Mouse (Mus musculus) intestine, postnatal 0 days (tissue): ENCODE measurements at regions not wholly inside any gene's neighbourhood (a gene's known extent, or its start where the extent isn't known, plus 50 kb on each side); places are given as distances from the start of the nearest gene placed in this dataset.
A peak's percentile ranks its signal among the peaks of the same experiment; 100 is the strongest.

Experiments used
- ATAC-seq: fragments of 200-750 bp; cut with Nextera tagmentation; 2 replicates; pipeline ENCODE4 v1.8.0; 2017; ENCODE audit warnings: mild to moderate bottlenecking, moderate TSS enrichment, moderate library complexity
- H3K27ac ChIP-seq: fragments of 300-500 bp; sonication (generic); 2 replicates; pipeline ENCODE4 v1.5.1; 2014; ENCODE audit warnings: mild to moderate bottlenecking, low read depth, low read length, moderate library complexity
- H3K27me3 ChIP-seq: fragments of 300-500 bp; sonication (generic); replicated peaks from 2 replicates; pipeline ENCODE4 v1.6.1; 2014; ENCODE audit warnings: low read length, mixed read lengths; ENCODE audit not compliant: control insufficient read depth, insufficient read depth
- H3K36me3 ChIP-seq: fragments of 300-500 bp; sonication (generic); 2 replicates; pipeline ENCODE4 v1.6.1; 2014; ENCODE audit warnings: mild to moderate bottlenecking, moderate library complexity; ENCODE audit not compliant: control insufficient read depth, insufficient read depth
- H3K4me1 ChIP-seq: fragments of 300-500 bp; sonication (generic); replicated peaks from 2 replicates; pipeline ENCODE4 v1.6.1; 2014; ENCODE audit warnings: antibody characterized with exemption, low read length, mixed read lengths; ENCODE audit not compliant: control insufficient read depth, insufficient read depth
- H3K4me2 ChIP-seq: fragments of 300-500 bp; sonication (generic); replicated peaks from 2 replicates; pipeline ENCODE4 v1.6.1; 2014; ENCODE audit warnings: low read depth, mild to moderate bottlenecking, moderate library complexity
- H3K4me3 ChIP-seq: fragments of 300-500 bp; sonication (generic); 2 replicates; pipeline ENCODE4 v1.5.1; 2014; ENCODE audit warnings: low read depth, low read length
- H3K9ac ChIP-seq: fragments of 300-500 bp; sonication (generic); 2 replicates; pipeline ENCODE4 v1.6.1; 2014; ENCODE audit warnings: mild to moderate bottlenecking, low read depth, low read length
- H3K9me3 ChIP-seq: fragments of 300-500 bp; sonication (generic); 2 replicates; pipeline ENCODE4 v1.6.1; 2016; ENCODE audit warnings: mixed run types; ENCODE audit not compliant: control insufficient read depth
- CTCF ChIP-seq: sonication (generic); IDR thresholded peaks from 2 replicates; pipeline ENCODE4 v1.5.1; 2016; ENCODE audit warnings: low read depth, mild to moderate bottlenecking, control low read depth, antibody characterized with exemption, moderate library complexity
- WGBS: fragments of 180-500 bp; shearing (Covaris S2); extraction: QIAGEN DNeasy Blood & Tissue Kit; methylation state at CpG from one replicate; pipeline ENCODE4 v1.1.7; 2014; 5-methylcytosine and 5-hydroxymethylcytosine counted together

- TF ChIP-seq CTCF, result no peak
- H3K27ac ChIP-seq, result no peak overlapping the region
- H3K4me1 ChIP-seq, result no peaks in the 10 kb centered on the region
- no peak overlapping the region for H3K4me3 ChIP-seq
- H3K9ac ChIP-seq, result no peak overlapping the region
- H3K4me2 ChIP-seq, result no peak overlapping the region
- no peaks in the 10 kb centered on the region for H3K27me3 ChIP-seq
- H3K9me3 ChIP-seq, result no peaks in the 10 kb centered on the region
- no peaks in the 10 kb centered on the region for H3K36me3 ChIP-seq
- no peak for ATAC-seq
- WGBS, result 60% methylated on average over 12 of the region's 12 CpGs
Measured at GRCm38 (mm10) chr12:112405781-112406213, 83.5 kb upstream of the A530016L24Rik start.

DNA sequence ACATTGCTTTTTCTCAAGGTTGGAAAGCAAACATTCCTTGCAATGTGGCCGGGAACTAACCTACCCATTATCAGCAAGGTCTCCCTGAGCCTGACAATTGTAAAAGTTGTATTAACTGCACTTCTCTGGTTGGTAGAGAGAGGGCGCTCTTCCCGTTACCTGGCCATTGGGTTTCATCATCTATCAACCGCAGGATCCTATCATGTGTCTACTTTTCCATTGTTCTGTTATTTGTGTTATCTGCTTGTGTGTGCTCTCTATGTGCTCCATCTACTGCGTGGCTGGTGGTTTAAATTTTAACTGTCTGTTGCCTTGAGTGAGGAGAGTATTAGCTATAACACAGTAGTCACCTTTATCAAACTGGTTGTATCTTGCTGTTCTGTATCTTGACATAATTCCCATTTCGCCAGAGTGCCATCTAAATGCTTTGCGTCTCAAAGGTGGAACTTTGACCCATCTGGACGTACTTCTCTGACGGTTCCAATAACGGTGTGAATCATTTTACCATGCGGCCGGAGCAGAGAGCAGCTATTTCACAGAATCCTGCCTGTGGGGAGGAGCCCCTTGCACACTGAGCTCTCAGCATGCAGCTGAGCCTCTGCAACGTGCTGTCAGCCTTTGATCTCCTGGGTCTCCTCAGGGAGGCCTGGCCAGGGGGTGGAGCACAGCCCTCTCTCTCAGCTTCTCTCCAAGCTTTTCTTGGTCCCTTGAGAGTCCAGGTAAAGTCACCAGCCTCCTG lies 77.5 kb upstream of the A530016L24Rik start:
- no peak overlapping the region for H3K27ac ChIP-seq
- peak; percentile 47 for ATAC-seq

GRCm38 (mm10) chr12:112412351-112412697 lies 76.9 kb upstream of the A530016L24Rik start:
- Histone ChIP-seq H3K4me2 (no peak overlapping the region), H3K36me3 (no peaks in the 10 kb centered on the region), H3K4me1 (peaks cover 4% of the 10 kb centered on the region; the same call in 1 of the 2 replicates), H3K4me3 (no peak overlapping the region), H3K27ac (no peak overlapping the region), H3K27me3 (no peaks in the 10 kb centered on the region), H3K9me3 (no peaks in the 10 kb centered on the region), H3K9ac (no peak overlapping the region)
- WGBS, result 33% methylated on average over 2 of the region's 2 CpGs
- TF ChIP-seq CTCF, result no peak
- ATAC-seq, result peak; percentile 25; the same call in 1 of the 2 replicates

More for the DNA sequence above, 77.5 kb upstream of the A530016L24Rik start:
- no peaks in the 10 kb centered on the region for H3K27me3 ChIP-seq
- H3K9ac ChIP-seq, result no peak overlapping the region
- no peaks in the 10 kb centered on the region for H3K9me3 ChIP-seq
- H3K4me1 ChIP-seq, result peaks cover 4% of the 10 kb centered on the region; the same call in 1 of the 2 replicates
- H3K36me3 ChIP-seq, result no peaks in the 10 kb centered on the region
- no peak overlapping the region for H3K4me3 ChIP-seq
- peak overlapping the region; percentile 30; the same call in 1 of the 2 replicates for H3K4me2 ChIP-seq
- WGBS, result 6% methylated on average over 13 of the region's 13 CpGs
- peak; percentile 81 for TF ChIP-seq CTCF

DNA sequence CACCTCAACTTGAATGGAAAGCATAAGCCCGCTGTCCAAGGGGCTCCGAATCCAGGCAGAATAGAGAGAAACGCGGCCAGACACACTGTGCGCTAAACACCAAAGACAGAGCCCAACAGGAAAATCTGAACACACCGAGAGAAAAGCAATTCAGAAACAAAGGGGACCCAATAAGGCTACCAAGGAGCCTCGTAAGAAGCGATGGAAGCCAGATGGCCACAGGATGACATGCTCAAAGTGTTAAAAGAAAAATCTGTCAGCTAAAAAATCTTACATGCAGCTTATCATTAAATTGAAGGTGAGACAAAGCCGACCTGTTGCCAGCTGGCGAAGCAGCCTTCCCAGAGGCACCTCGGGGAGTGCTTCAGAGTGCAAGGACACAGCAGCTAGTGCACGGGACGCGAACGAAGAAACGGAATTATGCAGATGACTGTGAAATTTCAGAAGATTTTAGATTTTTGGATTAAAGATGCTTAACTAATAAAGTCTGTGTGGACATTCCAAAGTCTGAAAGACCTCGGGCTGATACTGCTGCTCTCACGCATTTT lies 73.2 kb upstream of the A530016L24Rik start:
- Histone ChIP-seq H3K27ac (no peak overlapping the region), H3K4me3 (no peak overlapping the region), H3K9me3 (no peaks in the 10 kb centered on the region), H3K27me3 (no peaks in the 10 kb centered on the region), H3K4me1 (peaks cover 4% of the 10 kb centered on the region; the same call in 1 of the 2 replicates), H3K4me2 (no peak overlapping the region), H3K9ac (no peak overlapping the region), H3K36me3 (no peaks in the 10 kb centered on the region)
- 82% methylated on average over 18 of the region's 18 CpGs for WGBS
- TF ChIP-seq CTCF, result no peak
- ATAC-seq, result no peak

DNA sequence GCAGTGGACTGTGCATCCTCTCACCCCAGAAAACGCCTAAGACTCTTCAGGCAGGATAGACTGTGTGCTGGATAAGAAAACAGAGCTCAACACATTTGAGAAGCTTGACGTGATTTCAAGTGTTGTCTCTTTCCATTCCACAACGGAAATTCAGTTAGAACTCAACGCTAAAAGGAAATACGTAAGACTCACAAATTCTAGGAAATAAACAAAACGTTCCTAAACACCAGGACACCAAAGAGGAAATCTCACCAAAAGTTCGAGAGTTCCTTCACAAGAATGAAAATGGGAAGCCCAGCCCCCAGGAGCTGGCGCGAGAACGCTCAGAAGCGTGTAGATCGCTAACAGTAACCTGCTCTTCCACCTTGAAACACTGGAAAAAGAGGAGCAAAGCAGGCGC lies 72.7 kb upstream of the A530016L24Rik start:
- no peak for ATAC-seq
- 64% methylated on average over 13 of the region's 13 CpGs for WGBS
- no peak overlapping the region for H3K4me2 ChIP-seq
- H3K36me3 ChIP-seq, result no peaks in the 10 kb centered on the region
- no peak overlapping the region for H3K4me3 ChIP-seq
- peaks cover 4% of the 10 kb centered on the region; the same call in 1 of the 2 replicates for H3K4me1 ChIP-seq
- TF ChIP-seq CTCF, result no peak
- no peaks in the 10 kb centered on the region for H3K9me3 ChIP-seq
- no peak overlapping the region for H3K9ac ChIP-seq
- no peaks in the 10 kb centered on the region for H3K27me3 ChIP-seq
- H3K27ac ChIP-seq, result no peak overlapping the region

DNA sequence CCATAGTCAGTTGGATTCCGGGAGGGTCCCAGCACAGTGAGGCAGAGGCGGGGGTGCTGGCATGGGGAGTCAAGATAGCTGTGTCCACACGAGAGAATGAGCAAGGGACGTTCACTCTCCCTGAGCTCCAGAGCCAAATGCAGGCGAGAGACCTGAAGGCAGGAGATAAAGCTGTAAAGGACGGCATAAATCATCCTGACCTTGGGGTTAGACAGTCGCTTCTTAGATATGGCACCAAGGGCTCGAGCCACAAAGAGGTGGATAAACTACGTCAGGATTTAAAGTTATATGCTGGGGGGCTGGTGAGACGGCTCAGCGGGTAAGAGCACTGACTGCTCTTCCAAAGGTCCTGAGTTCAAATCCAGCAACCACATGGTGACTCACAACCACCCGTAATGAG lies 70.6 kb upstream of the A530016L24Rik start:
- Histone ChIP-seq H3K4me3 (no peak overlapping the region), H3K36me3 (no peaks in the 10 kb centered on the region), H3K9me3 (no peaks in the 10 kb centered on the region), H3K27me3 (no peaks in the 10 kb centered on the region), H3K4me1 (no peaks in the 10 kb centered on the region), H3K9ac (no peak overlapping the region), H3K4me2 (no peak overlapping the region), H3K27ac (no peak overlapping the region)
- ATAC-seq, result no peak
- no peak for TF ChIP-seq CTCF
- WGBS, result 34% methylated on average over 12 of the region's 12 CpGs
